Mouse (Mus musculus): ENCODE data around the gene Oscp1. TPM values are rescaled to one million over a fixed set of nuclear protein-coding genes. Genes with fewer than 3 reads are reported as not detected.

Gene Oscp1
- 35.5 and 36.2 TPM in 2 replicates for polyA plus RNA-seq (2015; fragmentation: Nextera tagmentation; extraction: Ambion mirVana)

- Histone ChIP-seq H3K36me3 (peaks cover 32% of the 10 kb centered on the region), H3K27me3 (no peaks in the 10 kb centered on the region), H3K4me3 (replicated peaks) (peak within 1 kb of the TSS; percentile 81), H3K4me1 (replicated peaks) (peaks cover 20% of the 10 kb centered on the region), H3K9me3 (no peaks in the 10 kb centered on the region), H3K4me2 (replicated peaks) (peak within 1 kb of the TSS; percentile 80), H3K9ac (replicated peaks) (peak within 1 kb of the TSS; percentile 80), H3K27ac (no peak within 1 kb of the TSS)
- WGBS = under 1% methylated on average over 57 of the region's 57 CpGs
- ATAC-seq = peak; percentile 99
Observed at GRCm38 (mm10) chr4:126058134-126058996, at the start of gene Oscp1. Oscp1 (plus strand) TSS chr4:126058565.

- 86% methylated on average over 7 of the region's 7 CpGs for WGBS
- no peak for ATAC-seq
Observed at GRCm38 (mm10) chr4:126017676-126018332, 40.6 kb upstream of the Oscp1 start.

GRCm38 (mm10) chr4:126018966-126019538 lies 39.3 kb upstream of the Oscp1 start:
- Histone ChIP-seq H3K4me2 (replicated peaks) (no peak overlapping the region), H3K4me3 (replicated peaks) (no peak overlapping the region), H3K27ac (no peak overlapping the region), H3K27me3 (no peaks in the 10 kb centered on the region), H3K4me1 (replicated peaks) (no peaks in the 10 kb centered on the region), H3K9ac (replicated peaks) (no peak overlapping the region), H3K9me3 (no peaks in the 10 kb centered on the region), H3K36me3 (no peaks in the 10 kb centered on the region)
- 84% methylated on average over 11 of the region's 11 CpGs for WGBS
- no peak for ATAC-seq

More at GRCm38 (mm10) chr4:126017676-126018332, 40.6 kb upstream of the Oscp1 start:
- no peak overlapping the region for H3K27ac ChIP-seq
- H3K36me3 ChIP-seq = no peaks in the 10 kb centered on the region
- H3K9me3 ChIP-seq = no peaks in the 10 kb centered on the region
- no peak overlapping the region for H3K4me2 ChIP-seq (replicated peaks)
- H3K27me3 ChIP-seq = no peaks in the 10 kb centered on the region
- no peaks in the 10 kb centered on the region for H3K4me1 ChIP-seq (replicated peaks)
- no peak overlapping the region for H3K9ac ChIP-seq (replicated peaks)
- no peak overlapping the region for H3K4me3 ChIP-seq (replicated peaks)

- no peak within 1 kb of the TSS for H3K4me3 ChIP-seq (replicated peaks)
- no peak within 1 kb of the TSS for H3K27ac ChIP-seq
- no peaks in the 10 kb centered on the region for H3K4me1 ChIP-seq (replicated peaks)
- ATAC-seq = no peak
- H3K9me3 ChIP-seq = no peaks in the 10 kb centered on the region
- WGBS = 59% methylated on average over 16 of the region's 16 CpGs
- no peak within 1 kb of the TSS for H3K9ac ChIP-seq (replicated peaks)
- H3K27me3 ChIP-seq = no peaks in the 10 kb centered on the region
- no peaks in the 10 kb centered on the region for H3K36me3 ChIP-seq
- H3K4me2 ChIP-seq (replicated peaks) = no peak within 1 kb of the TSS
Observed at GRCm38 (mm10) chr4:126024303-126024900, 34.0 kb upstream of the Oscp1 start, which contains the start of gene Csf3r. Csf3r (plus strand) TSS chr4:126024550.

GRCm38 (mm10) chr4:126025801-126026200 lies 32.6 kb upstream of the Oscp1 start:
- Histone ChIP-seq H3K27me3 (no peaks in the 10 kb centered on the region), H3K36me3 (no peaks in the 10 kb centered on the region), H3K4me1 (replicated peaks) (no peaks in the 10 kb centered on the region), H3K9ac (replicated peaks) (no peak overlapping the region), H3K9me3 (no peaks in the 10 kb centered on the region), H3K27ac (no peak overlapping the region), H3K4me2 (replicated peaks) (no peak overlapping the region), H3K4me3 (replicated peaks) (no peak overlapping the region)
- WGBS = 96% methylated on average over 5 of the region's 5 CpGs
- no peak for ATAC-seq

GRCm38 (mm10) chr4:126027980-126028379 lies 30.4 kb upstream of the Oscp1 start:
- no peak for ATAC-seq

GRCm38 (mm10) chr4:126029042-126029441 lies 29.3 kb upstream of the Oscp1 start:
- no peak overlapping the region for H3K4me3 ChIP-seq (replicated peaks)
- H3K4me1 ChIP-seq (replicated peaks) = no peaks in the 10 kb centered on the region
- no peaks in the 10 kb centered on the region for H3K9me3 ChIP-seq
- H3K9ac ChIP-seq (replicated peaks) = no peak overlapping the region
- no peaks in the 10 kb centered on the region for H3K27me3 ChIP-seq
- H3K4me2 ChIP-seq (replicated peaks) = no peak overlapping the region
- H3K36me3 ChIP-seq = no peaks in the 10 kb centered on the region
- WGBS = 75% methylated on average over 3 of the region's 3 CpGs
- no peak for ATAC-seq
- no peak overlapping the region for H3K27ac ChIP-seq

More at GRCm38 (mm10) chr4:126027980-126028379, 30.4 kb upstream of the Oscp1 start:
- WGBS = 90% methylated on average over 3 of the region's 3 CpGs
- Histone ChIP-seq H3K27me3 (no peaks in the 10 kb centered on the region), H3K27ac (no peak overlapping the region), H3K4me3 (replicated peaks) (no peak overlapping the region), H3K9me3 (no peaks in the 10 kb centered on the region), H3K36me3 (no peaks in the 10 kb centered on the region), H3K4me1 (replicated peaks) (no peaks in the 10 kb centered on the region), H3K9ac (replicated peaks) (no peak overlapping the region), H3K4me2 (replicated peaks) (no peak overlapping the region)

GRCm38 (mm10) chr4:126030705-126031104 lies 27.7 kb upstream of the Oscp1 start:
- no peak overlapping the region for H3K27ac ChIP-seq
- H3K9ac ChIP-seq (replicated peaks) = no peak overlapping the region
- no peaks in the 10 kb centered on the region for H3K4me1 ChIP-seq (replicated peaks)
- H3K4me3 ChIP-seq (replicated peaks) = no peak overlapping the region
- no peak for ATAC-seq
- no peaks in the 10 kb centered on the region for H3K9me3 ChIP-seq
- H3K27me3 ChIP-seq = no peaks in the 10 kb centered on the region
- WGBS = 78% methylated on average over 5 of the region's 5 CpGs
- no peaks in the 10 kb centered on the region for H3K36me3 ChIP-seq
- no peak overlapping the region for H3K4me2 ChIP-seq (replicated peaks)

- Histone ChIP-seq H3K36me3 (no peaks in the 10 kb centered on the region), H3K9ac (replicated peaks) (no peak overlapping the region), H3K27ac (no peak overlapping the region), H3K27me3 (no peaks in the 10 kb centered on the region), H3K4me1 (replicated peaks) (no peaks in the 10 kb centered on the region), H3K4me3 (replicated peaks) (no peak overlapping the region), H3K4me2 (replicated peaks) (no peak overlapping the region), H3K9me3 (no peaks in the 10 kb centered on the region)
- WGBS = 84% methylated on average over 5 of the region's 5 CpGs
- no peak for ATAC-seq
Observed at GRCm38 (mm10) chr4:126035413-126035812, 23.0 kb upstream of the Oscp1 start.

GRCm38 (mm10) chr4:126046851-126047585 lies 11.3 kb upstream of the Oscp1 start, which contains the start of gene Mrps15:
Mrps15 (plus strand) TSS chr4:126046925.
- Histone ChIP-seq H3K27ac (peak within 1 kb of the TSS; percentile 80), H3K27me3 (no peaks in the 10 kb centered on the region), H3K4me2 (replicated peaks) (peak within 1 kb of the TSS; percentile 80), H3K9ac (replicated peaks) (peak within 1 kb of the TSS; percentile 83), H3K9me3 (no peaks in the 10 kb centered on the region), H3K4me1 (replicated peaks) (peaks cover 16% of the 10 kb centered on the region), H3K4me3 (replicated peaks) (peak within 1 kb of the TSS; percentile 95), H3K36me3 (peaks cover 31% of the 10 kb centered on the region)
- peak; percentile 96 for ATAC-seq
- WGBS = under 1% methylated on average over 56 of the region's 56 CpGs

- Histone ChIP-seq H3K27me3 (no peaks in the 10 kb centered on the region), H3K36me3 (peaks cover 75% of the 10 kb centered on the region), H3K4me2 (replicated peaks) (no peak overlapping the region), H3K4me1 (replicated peaks) (peaks cover 16% of the 10 kb centered on the region), H3K4me3 (replicated peaks) (no peak overlapping the region), H3K9ac (replicated peaks) (no peak overlapping the region), H3K9me3 (no peaks in the 10 kb centered on the region), H3K27ac (no peak overlapping the region)
- 89% methylated on average over 7 of the region's 7 CpGs for WGBS
- ATAC-seq = no peak
Observed at GRCm38 (mm10) chr4:126051617-126052016, 6.7 kb upstream of the Oscp1 start.

Measured in midbrain, embryonic 13.5 days (tissue).